Mouse (Mus musculus) layer of hippocampus, postnatal 10 days (tissue): ENCODE data around the gene Cnot2. TPM values are rescaled to one million over a fixed set of nuclear protein-coding genes. Genes with fewer than 3 reads are reported as not detected.
"Not testable (repeated sequence)": the region's sequence is repeated elsewhere in the genome, so short reads cannot be mapped to it uniquely, and the experiment has no call there.

Experiments used
- DNase-seq, 2 experiments: peaks; one replicate each; pipeline ENCODE4 v3.0.0; 2021; ENCODE audit warnings: low spot score in 2 of 2
- long read RNA-seq: library from polyadenylated mRNA; stranded (forward); transcript quantifications from one replicate; pipeline ENCODE4 v2.0.0, GENCODE M21; 2023
- total RNA-seq, 2 experiments: library from RNA; stranded (reverse); gene quantifications; 2 replicates each; pipeline ENCODE4 v1.2.3; 2021

Gene Cnot2
- total RNA-seq: 10 to 100 TPM; 68.7 to 71.0 TPM
- long read RNA-seq, transcript Cnot2-203 (16 exons, 2,800 nt): major isoform, 14 of 60 reads
- long read RNA-seq, transcript Cnot2-213 (16 exons, 2,120 nt): minor isoform, 10 of 60 reads
- long read RNA-seq, partial matches to known transcripts: 3 of 60 reads
- long read RNA-seq, other reads (novel, unspliced or antisense): 28 of 60 reads

DNA sequence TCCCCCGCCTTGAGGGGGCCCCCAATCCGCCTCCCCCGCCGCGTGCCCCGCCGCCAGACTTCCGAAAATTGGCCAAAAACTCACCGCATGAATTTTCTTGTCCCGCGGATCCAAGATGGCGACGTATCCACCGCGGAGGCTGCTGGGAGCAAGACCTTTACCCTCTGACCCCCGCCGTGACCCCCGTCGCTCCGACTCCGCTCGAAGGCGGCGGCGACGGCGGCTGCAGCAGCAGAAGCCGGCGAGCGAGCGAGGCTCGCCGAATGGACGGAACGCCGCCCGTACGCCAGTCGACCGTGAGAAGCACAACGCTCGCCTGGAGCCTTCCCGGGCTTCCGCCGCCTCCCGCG is at the start of gene Cnot2:
TSS of gene Cnot2 (minus strand) at position 143 of the 350 bp plus-strand sequence.
- DNase-seq: peak; percentile 95 to 98

DNA sequence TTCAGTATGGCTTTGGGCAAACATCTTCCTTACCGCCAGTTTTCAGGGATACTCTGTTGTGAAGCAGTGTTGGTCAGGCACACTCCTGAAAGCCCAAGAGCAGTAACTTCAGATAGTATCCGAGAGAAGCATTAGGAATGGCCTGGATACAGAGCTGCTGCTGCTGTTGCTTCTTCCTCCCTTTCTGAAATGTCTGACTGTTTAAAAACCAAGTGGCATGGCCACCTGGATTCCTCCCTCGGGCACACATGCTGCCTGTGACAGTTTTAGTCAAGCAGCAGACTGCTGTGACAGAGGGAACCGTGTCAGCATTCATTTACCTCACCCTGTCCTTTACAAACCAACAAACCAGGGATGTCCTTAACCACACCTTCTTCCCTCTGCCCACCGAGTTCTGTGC is 47.6 kb upstream of the Cnot2 start:
- DNase-seq: no peak

DNA sequence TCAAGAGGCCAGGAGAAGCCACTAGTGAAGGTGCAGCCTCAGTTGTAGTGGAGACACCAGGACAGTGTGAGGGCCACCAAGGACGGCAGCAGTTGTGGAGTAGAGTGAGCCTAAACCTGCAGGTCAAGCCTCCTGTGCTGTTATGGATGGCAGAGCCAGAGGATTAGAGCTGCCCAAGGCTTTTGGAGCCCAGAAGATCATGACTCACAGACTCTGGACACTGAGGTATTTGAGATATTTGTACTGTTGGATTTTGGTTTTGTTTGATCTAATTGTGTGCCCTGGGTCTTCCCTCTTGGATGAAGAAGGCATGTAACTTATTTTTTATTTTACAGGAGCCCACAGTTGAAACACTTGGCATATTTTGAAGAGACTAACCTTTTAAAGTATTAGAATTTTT is 44.7 kb upstream of the Cnot2 start:
- no peak for DNase-seq

DNA sequence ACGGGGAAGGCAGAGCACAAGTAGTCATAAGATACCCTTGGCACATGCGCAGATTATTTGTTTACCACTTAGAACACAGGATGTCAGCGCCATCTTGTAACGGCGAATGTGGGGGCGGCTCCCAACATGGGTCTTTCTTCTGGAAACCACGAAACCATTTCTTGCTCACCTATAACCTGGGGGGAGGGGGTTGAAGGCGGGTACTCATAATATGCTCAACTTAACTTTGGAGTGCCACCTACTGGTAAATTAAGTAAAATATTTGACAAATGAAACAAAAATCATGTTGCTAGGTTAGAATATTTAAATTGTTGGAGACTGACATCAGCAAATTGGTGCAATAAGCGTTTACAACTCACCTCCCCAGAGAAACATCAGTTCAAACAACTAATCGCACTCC is 31.9 kb upstream of the Cnot2 start:
- DNase-seq: not testable (repeated sequence)

DNA sequence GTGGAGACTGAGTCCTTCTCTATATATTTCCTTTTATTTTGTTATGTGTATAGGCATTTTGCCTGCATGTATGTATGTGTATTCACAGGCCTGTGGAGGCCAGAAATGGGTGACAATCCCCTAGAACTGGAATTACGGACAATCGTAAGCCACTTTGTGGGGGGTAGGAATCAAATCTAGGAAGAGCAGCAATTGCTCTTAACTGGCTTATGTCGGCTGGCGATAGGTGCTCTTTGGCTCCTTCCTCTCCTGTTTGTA is 23.5 kb upstream of the Cnot2 start:
- DNase-seq: no peak

DNA sequence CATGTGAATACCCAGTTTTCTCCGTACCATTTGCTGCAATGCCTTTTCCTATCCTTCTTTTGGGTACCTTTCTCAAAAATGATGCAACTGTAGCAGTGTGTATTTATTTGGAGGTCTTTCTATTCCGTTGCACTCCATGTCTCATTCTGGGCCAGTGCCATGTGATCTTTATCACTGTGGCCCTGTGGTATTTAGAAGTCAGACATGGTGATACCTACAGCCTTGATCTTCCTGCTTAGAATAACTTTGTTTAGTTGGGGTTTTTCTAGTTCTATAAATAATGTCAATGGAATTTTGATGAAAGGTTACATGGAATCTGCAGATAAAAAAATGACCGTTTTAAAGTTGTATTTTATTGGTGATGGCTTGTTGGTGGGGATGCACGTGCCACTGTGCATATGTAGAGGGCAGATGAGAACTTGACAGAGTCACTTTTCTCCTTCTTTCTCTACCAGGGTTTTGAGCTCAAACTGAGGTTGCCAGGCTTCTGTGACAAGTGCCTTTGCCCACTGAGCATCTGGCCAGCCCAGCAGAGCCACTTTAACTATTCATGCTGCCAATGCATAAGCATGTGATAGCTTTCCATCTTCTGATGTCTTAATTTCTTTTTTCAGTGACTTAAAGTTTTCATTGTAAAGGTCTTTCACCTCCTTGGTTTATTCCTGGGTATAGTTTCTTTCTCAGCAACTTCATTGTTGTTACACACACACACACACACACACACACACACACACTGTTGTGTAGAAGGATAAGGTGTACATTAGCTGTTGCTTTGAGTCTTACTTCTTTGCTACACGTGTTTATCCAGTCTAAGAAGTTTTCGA is 23.0 kb upstream of the Cnot2 start:
- DNase-seq: no peak

DNA sequence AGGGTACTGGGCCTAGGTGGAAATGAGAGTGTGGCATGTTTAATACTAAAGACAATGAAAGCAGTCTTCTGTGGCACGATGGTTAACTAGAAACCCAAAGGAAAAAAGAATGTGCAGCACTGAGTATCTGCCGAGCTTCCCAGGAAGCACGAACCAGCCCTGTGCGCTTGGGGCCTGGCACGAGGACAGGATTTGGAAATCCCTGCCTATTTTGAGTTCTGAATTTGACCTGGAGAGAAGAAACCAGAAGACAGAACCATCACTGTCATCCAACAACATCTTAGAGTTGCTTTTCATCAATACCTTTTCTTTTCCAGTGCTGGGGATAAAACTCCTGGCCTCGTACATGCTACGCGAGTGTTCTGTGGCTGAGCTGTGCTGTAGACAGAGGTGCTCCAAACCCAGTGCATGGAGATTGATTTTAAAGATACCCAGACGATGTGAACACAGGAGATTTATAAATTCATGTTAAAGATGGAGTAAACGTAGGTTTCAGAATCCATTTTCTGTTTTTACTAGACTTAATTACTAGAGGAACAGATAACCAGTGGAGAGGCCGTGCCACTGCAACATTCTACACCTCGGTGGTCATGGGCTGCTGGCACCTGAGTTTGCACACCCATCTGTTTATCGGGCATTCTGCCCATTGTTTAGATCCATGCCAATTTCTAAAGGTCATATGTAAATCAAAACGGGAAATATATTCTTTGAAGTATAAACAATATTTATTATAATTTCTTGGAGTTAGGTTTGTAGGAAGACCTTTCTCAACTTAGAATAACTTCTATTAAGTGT is 17.9 kb upstream of the Cnot2 start:
- no peak for DNase-seq

DNA sequence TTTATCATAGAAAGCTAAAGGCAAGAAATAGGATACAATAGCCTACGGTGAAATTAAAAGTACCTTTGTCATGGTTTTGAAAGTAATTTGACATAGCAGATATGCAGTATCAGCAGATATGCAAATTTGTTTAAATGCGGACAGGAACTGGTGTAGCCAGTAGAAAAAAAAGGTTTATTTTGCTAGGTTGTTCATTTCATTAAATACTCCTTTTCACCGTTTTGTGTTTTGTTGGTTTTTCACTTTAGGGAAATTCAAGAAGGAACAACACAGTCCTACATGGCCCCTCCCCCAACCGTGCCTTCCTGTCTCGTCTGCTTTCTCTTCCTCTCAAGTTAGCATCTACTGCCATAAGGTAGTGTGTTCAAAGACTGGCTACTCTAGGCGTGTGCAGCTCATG is 1.4 kb upstream of the Cnot2 start:
- peak in 1 of 2 experiments; percentile 29 for DNase-seq

DNA sequence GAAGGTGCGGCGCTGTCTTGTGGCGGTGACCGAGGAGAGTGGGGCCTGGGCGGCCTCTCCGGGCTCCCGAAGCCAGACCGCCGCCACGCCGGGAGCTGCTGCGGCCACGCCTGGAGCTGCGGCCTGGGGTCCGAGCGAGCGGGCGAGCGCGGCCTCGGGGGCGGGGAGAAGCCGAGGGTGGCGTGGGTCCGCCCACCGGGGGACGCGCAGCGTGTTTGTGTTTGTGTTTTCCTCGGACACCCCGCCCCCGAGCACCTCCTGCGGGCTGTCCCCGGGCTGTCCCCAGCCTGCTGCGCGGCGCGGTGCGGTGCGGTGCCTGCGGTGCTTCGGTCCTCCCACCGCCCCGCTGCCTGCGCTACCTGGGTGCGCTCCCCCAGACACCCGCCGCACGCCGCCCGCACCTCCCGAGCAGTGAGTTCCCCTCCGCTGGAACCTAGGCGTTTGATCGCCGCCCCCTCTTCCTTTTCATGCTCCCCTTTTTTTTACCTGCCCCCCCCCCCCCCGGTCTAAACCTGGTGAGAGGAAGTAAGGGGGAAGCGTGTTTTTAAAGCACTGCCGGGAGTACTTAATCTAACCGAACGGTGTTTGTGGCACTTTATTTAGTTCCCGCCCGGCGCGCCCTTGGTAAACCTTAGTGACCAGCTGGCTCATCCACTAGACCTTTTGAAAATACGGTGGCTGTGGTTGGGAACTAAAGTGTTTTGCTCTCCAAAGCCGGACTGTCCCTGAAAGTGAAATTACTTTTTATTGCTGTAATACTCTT is 589 bp upstream of the Cnot2 start:
- peak in 1 of 2 experiments; percentile 70 for DNase-seq

DNA sequence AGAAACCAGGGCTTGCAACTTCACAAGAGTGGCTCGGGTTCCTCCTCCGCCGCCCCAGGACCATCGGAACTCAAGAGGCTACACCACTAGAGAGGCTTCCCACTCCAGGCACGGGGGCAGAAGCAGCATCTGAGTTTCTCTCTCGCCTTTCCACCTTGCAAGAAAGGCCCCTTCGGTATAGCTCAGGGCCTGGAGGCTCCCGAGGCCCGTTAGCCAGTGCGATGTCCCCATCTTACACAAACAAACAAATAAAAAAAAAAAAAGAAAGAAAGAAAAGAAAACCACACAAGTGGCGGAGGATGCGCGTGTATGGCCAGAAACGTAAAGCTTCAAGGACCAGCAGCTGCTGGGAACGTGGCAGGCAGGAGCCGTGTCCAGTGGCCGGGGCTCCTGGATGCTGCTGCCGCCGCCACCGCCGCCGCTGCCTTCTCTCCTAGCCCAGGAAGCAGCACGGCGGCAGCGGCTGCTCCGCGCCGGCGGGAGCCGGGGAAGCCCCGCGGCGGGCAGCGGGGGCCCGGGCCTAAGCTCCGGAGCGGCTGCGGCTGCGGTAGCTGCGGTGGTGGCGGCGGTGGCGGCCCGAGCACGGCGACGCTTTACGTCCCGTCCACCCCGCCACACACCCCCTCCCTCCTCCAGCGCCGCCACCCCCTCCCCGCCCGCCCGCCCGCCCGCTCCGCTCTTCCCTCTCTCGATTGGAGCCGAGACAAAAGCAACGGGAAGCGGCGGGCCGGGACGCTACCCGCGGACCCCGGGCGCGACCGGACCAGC is 536 bp downstream of the Cnot2 start:
- DNase-seq: peak; percentile 36 to 49

DNA sequence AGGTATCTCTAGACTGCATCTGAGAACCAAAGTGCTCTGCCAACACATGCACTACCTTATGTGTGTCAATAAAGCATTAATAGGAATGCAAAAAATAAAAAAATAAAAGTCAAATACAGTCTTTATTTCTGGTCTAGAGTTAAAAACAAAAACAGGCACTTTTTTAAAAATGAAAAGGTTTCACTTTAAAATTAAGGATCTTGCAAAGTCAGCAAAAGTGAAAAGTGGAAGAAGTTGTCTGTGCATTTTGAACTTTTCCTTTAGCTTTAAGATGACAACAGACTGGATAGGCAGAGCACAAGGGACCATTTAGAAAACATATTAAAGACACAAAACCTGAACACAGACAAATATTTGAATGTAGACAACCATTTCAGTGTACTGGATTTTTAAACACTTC is 1.8 kb downstream of the Cnot2 start:
- DNase-seq: no peak

DNA sequence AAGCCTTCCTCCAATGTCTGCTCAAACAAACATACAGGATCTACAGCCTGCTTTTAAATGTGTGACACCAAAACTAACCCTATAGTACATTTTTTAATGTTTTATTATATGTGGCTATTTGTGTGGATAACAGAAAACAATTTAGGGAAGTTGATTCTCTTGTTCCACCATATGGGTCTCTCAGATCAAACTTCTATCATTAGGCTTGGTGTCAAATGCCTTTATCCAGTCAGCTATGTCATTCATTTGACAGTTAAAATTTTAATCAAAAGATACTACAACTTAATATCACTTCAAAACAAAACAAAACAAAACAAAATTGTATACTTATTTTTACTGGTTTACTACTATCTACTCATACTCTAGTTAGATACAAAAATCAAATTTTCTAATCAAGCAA is 2.9 kb downstream of the Cnot2 start:
- DNase-seq: no peak

DNA sequence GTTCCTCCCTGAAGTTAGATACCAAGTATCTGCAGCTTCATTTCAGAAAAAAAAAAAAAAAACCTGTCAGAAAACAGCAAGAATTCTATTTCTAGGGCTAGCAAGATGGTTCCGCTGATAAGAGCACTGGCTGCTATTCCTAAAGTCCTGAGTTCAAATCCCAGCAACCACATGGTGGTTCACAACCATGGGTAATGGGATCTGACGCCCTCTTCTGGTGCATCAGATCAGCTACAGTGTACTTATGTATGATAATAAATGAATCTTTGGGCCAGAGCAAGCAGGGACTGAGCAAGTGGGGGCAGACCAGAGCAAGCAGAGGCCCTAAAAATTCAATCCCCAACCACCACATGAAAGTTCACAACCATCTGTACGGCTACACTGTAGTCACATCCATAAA is 4.1 kb downstream of the Cnot2 start:
- no peak for DNase-seq

DNA sequence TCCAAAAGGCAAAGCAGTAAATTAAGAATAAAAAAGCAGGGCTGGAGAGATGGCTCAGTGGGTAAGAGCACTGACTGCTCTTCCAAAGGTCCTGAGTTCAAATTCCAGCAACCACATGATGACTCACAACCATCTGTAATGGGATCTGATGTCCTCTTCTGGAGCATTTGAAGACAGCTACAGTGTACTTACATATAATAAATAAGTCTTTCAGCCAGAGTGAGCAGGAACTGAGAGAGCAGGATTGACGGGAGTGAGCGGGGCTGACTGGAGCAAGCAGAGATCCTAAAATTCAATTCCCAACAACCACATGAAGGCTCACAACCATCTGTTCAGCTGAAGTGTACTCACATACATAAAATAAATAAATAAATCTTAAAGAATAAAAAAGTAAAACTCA is 5.2 kb downstream of the Cnot2 start:
- DNase-seq: not testable (repeated sequence)

DNA sequence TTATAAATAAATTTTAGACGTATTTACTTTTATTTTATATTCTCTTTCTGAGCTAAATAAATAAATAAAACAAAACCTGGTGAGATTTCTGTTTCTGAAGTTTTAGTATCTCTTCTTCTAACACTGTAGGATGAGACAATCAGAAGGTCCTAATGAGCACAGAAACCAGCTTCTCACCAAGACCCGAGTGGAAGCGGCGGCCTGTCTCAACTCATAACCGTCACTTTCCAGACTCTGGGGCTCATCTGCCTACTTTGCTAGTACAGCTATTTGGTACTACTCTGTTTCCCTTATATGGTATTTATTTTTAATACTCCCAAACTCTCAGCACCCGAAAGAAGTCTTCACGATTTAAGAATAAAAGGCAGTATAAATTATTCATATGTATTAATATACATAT is 10.8 kb downstream of the Cnot2 start:
- DNase-seq: no peak

DNA sequence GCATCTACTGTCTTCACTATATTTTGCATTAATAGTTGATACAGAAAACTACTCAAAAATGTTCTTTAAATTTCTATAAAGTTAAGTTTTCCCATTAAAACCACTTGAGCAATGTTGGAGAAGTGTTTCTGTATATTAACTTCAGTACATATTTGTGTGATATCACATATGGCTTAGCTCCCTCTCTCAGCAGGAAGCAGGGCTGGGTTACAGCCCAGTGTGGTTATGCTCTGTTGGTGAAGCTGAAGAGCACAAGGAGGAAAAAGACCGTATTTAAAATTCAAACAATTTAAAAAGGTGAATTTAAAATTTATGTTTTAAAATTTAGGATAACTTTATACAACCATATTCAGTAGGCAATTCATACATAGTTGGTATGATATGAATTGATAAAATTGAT is 12.8 kb downstream of the Cnot2 start:
- DNase-seq: no peak

DNA sequence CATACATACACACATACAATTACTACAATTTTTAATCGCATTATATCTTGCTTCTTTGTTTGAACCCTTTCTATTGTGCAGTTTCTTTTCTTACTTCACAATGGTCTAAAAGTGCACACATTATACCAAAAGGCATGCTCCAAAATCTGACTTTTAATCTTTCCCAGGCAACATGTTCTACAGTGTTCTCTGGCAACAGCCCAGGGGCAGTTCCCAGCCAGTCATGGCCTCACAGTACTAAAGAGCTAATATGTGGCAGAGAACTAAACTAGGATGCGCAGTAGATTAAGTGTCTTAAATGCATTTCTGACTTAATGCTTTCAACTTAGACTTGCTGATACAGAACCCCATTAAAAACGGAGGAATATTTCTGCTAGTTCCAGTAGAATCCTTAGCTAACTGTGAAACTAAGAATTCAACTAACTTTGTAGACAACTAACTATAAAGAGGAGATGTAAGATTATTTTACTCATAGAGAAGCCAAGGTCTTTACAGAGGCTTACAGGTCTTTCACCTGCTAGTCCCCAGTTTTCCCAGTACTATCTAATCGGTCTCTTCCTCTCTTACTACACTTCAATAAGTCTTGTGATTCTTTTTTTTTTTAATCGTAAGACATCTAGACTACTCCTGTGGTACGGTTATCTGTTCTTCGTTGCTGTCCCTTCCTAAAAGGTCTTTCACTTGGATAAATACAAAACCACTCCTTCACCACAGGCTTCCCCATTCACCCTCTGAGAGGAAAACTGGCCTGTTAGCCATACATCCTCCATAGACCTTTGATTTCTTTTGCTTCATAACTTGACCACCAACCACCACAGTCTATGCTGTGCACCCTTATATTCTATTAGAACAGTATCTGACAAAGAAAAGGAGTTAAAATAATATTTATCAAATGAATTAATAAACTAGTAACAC is 13.6 kb downstream of the Cnot2 start:
- no peak for DNase-seq

DNA sequence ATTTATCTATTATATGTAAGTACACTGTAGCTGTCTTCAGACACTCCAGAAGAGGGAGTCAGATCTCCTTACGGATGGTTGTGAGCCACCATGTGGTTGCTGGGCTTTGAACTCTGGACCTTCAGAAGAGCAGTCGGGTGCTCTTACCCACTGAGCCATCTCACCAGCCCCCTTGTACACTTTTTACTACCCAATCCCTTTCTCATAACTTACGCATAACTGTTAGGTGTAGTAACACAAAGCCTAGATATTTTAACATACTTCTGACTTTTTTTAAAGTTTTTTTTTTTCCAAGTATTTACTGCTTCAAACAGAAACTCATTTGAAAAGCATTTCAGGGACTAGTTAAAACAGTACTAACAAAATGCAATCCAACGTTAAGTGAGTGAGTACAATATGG is 14.8 kb downstream of the Cnot2 start:
- DNase-seq: not testable (repeated sequence)

DNA sequence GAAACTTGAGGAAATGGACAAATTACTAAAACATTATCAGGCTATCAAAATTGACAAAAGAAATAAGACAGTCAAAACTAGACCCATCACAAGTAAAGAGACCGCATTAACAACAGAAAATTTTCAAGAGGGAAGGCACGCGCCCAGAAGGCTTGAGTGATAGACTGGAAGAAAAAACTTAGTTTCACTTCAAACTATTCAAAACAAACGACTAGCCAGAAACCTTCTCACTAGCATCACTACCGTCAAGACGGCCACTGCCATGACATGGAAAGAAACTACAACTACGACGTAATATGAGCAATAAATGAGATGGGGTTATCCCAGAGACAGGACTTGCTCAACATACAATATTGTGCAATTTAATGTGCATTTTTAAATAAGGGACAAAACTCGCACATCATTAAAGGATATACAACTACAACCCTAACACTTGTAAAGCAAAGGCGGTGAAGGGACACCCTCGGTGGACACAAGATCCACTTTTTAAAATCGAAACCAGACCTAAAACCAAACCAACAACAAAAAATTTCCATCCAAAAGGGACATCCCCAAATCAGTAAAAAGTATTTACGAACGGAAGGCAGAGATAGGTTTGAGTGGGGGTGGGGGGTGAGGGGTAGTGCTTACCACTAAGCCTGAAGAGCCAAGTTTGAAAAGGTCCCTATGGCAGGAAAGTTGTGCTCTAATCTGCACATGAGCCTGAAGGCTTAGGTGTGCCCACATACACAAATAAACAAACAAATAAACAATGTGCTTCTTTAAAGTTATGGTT is 16.3 kb downstream of the Cnot2 start:
- DNase-seq: no peak
